Mouse (Mus musculus) CD4-positive, CD25-positive, alpha-beta regulatory T cell (primary cell): ENCODE data around the gene Fam222b. TPM values are rescaled to one million over a fixed set of nuclear protein-coding genes. Genes with fewer than 3 reads are reported as not detected.

Source experiments
- polyA plus RNA-seq: library from polyadenylated mRNA; unstranded; fragments of 100-300 nt; shearing (Covaris generic); gene quantifications from one replicate; pipeline ENCODE4 v1.2.1, GENCODE M21; 2017

Gene Fam222b
- 19.3 TPM for polyA plus RNA-seq

GRCm38 (mm10) chr11:78094504-78095143 lies at the start of gene Fam222b:
Gene Fam222b, plus strand, starts transcription at chr11:78094660.

GRCm38 (mm10) chr11:78079961-78080921 lies 14.2 kb upstream of the Fam222b start, which contains the start of gene Eral1:
Gene Eral1, minus strand, starts transcription at chr11:78080383.

GRCm38 (mm10) chr11:78164924-78165760 lies 70.7 kb downstream of the Fam222b start, which contains the start of gene Traf4:
Gene Traf4, minus strand, starts transcription at chr11:78165589.

GRCm38 (mm10) chr11:78176402-78176862 lies 82.0 kb downstream of the Fam222b start, which contains the start of the genes Nek8 and Tlcd1:
Gene Nek8, minus strand, starts transcription at chr11:78176675.
Gene Tlcd1, plus strand, starts transcription at chr11:78176711.

GRCm38 (mm10) chr11:78182961-78183844 lies 88.7 kb downstream of the Fam222b start, which contains the start of gene Rpl23a:
Gene Rpl23a, minus strand, starts transcription at chr11:78183584.

GRCm38 (mm10) chr11:78188331-78189233 lies 94.1 kb downstream of the Fam222b start, which contains the start of gene Rab34:
Gene Rab34, plus strand, starts transcription at chr11:78188430.

GRCm38 (mm10) chr11:78193113-78193512 lies 98.7 kb downstream of the Fam222b start, which contains the start of gene Proca1:
Gene Proca1, plus strand, starts transcription at chr11:78193392.

Other genes starting within 250 kb of the Fam222b start
- gene Pipox, start 200.6 kb upstream of the Fam222b start, polyA plus RNA-seq: 1.2 TPM
- gene Sez6, start 163.9 kb upstream of the Fam222b start, polyA plus RNA-seq: not detected
- 55.7 TPM for gene Phf12, start 111.9 kb upstream of the Fam222b start, polyA plus RNA-seq
- gene Dhrs13, start 62.4 kb upstream of the Fam222b start, polyA plus RNA-seq: 4.3 TPM
- gene Flot2, start 56.7 kb upstream of the Fam222b start, polyA plus RNA-seq: 48.0 TPM
- 35.7 TPM for gene Eral1, start 14.3 kb upstream of the Fam222b start, polyA plus RNA-seq
- 50.3 TPM for gene Traf4, start 70.9 kb downstream of the Fam222b start, polyA plus RNA-seq
- 14.4 TPM for gene Nek8, start 82.0 kb downstream of the Fam222b start, polyA plus RNA-seq
- 3.9 TPM for gene Tlcd1, start 82.1 kb downstream of the Fam222b start, polyA plus RNA-seq
- 1,420 TPM for gene Rpl23a, start 88.9 kb downstream of the Fam222b start, polyA plus RNA-seq
- gene Rab34, start 93.8 kb downstream of the Fam222b start, polyA plus RNA-seq: 0.47 TPM
- gene Proca1, start 98.7 kb downstream of the Fam222b start, polyA plus RNA-seq: 0.18 TPM
- gene Sdf2, start 151.1 kb downstream of the Fam222b start, polyA plus RNA-seq: 72.6 TPM
- 38.4 TPM for gene Supt6, start 151.3 kb downstream of the Fam222b start, polyA plus RNA-seq
- gene 2610507B11Rik, start 167.1 kb downstream of the Fam222b start, polyA plus RNA-seq: 81.4 TPM
- gene BC030499, start 196.2 kb downstream of the Fam222b start, polyA plus RNA-seq: 0.38 TPM
- 1.9 TPM for gene Spag5, start 206.9 kb downstream of the Fam222b start, polyA plus RNA-seq
- gene Aldoc, start 228.3 kb downstream of the Fam222b start, polyA plus RNA-seq: 5.9 TPM
- gene Pigs, start 233.8 kb downstream of the Fam222b start, polyA plus RNA-seq: 114 TPM
- gene Unc119, start 248.8 kb downstream of the Fam222b start, polyA plus RNA-seq: 59.7 TPM